Mouse (Mus musculus): ENCODE data around the gene Ctdsp1. TPM values are rescaled to one million over a fixed set of nuclear protein-coding genes. Genes with fewer than 3 reads are reported as not detected.

Gene Ctdsp1
- polyA plus RNA-seq, 1 experiment from 2014 or later = 60.0 TPM

DNA sequence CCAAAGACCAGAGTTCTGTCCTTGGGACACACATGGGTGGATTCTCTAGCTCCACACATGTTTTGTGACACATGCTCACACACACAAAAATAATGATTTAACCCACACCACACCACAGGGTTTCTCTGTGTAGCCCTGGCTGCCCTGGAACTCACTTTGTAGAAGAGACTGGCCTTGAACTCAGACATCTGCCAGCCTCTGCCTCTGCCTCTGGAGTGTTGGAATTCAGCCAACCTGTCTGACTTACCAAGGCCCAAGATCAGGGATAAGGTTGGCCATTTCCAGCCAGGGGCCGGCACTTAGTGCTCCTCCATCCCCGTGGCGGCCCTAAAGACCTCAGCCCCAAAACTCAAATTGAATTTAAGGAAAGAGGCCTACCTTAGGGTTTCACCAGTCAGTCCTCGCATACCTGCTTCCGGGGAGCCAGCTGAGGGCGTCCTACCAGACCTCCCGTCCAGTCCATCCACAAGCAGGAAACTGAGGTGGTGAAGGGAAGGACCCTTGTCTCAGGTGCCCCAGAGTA, 2.9 kb upstream of the Ctdsp1 start:
- no peak for DNase-seq (ENCODE audit: low spot score)
- no peak overlapping the region for H3K4me3 ChIP-seq (ENCODE audit: low read depth, low read length)
- WGBS = 81% methylated on average over 7 of the region's 7 CpGs
- no peak overlapping the region for H3K4me2 ChIP-seq (ENCODE audit: low read depth, low read length)
- no peak overlapping the region for H3K9ac ChIP-seq (replicated peaks; ENCODE audit: low read length)
- H3K36me3 ChIP-seq (replicated peaks; ENCODE audit: control insufficient read depth, insufficient read depth, low read depth, low read length) = no peaks in the 10 kb centered on the region
- H3K4me1 ChIP-seq (ENCODE audit: control insufficient read depth, insufficient read depth, low read length) = peaks cover 3% of the 10 kb centered on the region; the same call in 1 of the 2 replicates
- no peak overlapping the region for H3K27ac ChIP-seq (replicated peaks; ENCODE audit: low read depth, low read length)
- peaks cover 2% of the 10 kb centered on the region; the same call in 1 of the 2 replicates for H3K27me3 ChIP-seq (ENCODE audit: control insufficient read depth, insufficient read depth, low read length)
- H3K9me3 ChIP-seq (replicated peaks; ENCODE audit: control insufficient read depth, low read length) = no peaks in the 10 kb centered on the region
- ATAC-seq (replicated peaks; ENCODE audit: insufficient number of reproducible peaks, low FRiP score, low TSS enrichment, low read depth) = no peak

DNA sequence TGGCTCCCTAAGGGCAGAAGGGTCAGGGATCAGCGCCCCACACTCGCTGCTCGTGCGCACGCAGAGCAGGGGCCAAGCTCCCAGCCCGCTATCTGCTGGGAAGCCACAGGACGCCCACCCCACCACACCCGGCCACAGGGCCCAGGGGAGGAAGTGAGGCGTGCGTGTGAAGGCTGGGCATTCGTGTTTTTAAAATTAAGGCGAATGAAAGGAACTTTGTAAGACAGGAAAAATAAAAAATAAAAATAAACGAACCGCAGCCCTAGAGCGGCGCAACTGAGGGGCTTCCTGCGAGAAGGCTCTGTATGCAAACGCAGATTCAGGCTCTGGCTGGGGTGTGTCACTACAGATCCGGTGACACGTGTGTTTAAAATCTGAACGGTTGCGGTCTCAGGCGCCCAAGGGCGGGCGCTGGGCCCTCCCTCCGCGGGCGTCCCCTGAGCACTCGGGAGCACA, 1.4 kb upstream of the Ctdsp1 start:
- peak overlapping the region; percentile 47; the same call in 1 of the 2 replicates for H3K27ac ChIP-seq (replicated peaks; ENCODE audit: low read depth, low read length)
- no peaks in the 10 kb centered on the region for H3K9me3 ChIP-seq (replicated peaks; ENCODE audit: control insufficient read depth, low read length)
- ATAC-seq (replicated peaks; ENCODE audit: insufficient number of reproducible peaks, low FRiP score, low TSS enrichment, low read depth) (no peak), DNase-seq (ENCODE audit: low spot score) (peak; percentile 58)
- H3K36me3 ChIP-seq (replicated peaks; ENCODE audit: control insufficient read depth, insufficient read depth, low read depth, low read length) = peaks cover 6% of the 10 kb centered on the region
- peaks cover 3% of the 10 kb centered on the region; the same call in 1 of the 2 replicates for H3K4me1 ChIP-seq (ENCODE audit: control insufficient read depth, insufficient read depth, low read length)
- H3K4me3 ChIP-seq (ENCODE audit: low read depth, low read length) = peak overlapping the region; percentile 18; the same call in 1 of the 2 replicates
- H3K27me3 ChIP-seq (ENCODE audit: control insufficient read depth, insufficient read depth, low read length) = peaks cover 2% of the 10 kb centered on the region; the same call in 1 of the 2 replicates
- H3K4me2 ChIP-seq (ENCODE audit: low read depth, low read length) = peak overlapping the region; percentile 52
- 3% methylated on average over 29 of the region's 29 CpGs for WGBS
- peak overlapping the region; percentile 47 for H3K9ac ChIP-seq (replicated peaks; ENCODE audit: low read length)

DNA sequence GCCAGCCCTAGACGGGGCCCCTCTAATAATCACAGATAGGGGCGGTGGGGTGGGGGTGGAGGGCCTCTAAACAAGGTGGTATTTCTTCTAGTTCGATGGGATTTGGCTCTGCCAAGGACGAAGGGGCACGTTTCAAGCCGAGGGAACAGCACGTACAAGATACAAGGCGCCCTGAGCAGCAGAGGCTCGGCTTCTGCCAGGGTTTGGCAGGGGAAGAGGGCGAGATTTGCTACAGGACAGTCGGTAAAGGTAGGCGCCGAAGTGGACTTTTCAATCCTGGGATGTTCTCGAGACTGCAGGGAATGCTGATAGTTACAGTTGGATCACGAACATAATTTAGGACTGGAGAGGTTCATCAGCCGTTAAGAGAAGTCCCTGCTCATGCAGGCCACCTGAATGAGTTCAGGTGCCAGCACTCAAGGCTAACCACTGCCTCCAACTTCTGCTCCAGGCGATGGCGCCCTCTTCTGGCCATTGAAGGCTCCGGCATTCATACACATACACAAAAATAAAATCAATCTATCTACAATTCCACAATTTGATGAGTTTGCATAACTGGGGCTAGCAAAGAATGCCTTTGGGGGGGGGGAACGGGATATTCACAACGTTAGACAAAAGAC, 912 bp upstream of the Ctdsp1 start:
- Histone ChIP-seq H3K4me1 (ENCODE audit: control insufficient read depth, insufficient read depth, low read length) (peaks cover 3% of the 10 kb centered on the region; the same call in 1 of the 2 replicates), H3K4me2 (ENCODE audit: low read depth, low read length) (peak overlapping the region; percentile 52), H3K9me3 (replicated peaks; ENCODE audit: control insufficient read depth, low read length) (no peaks in the 10 kb centered on the region), H3K27ac (replicated peaks; ENCODE audit: low read depth, low read length) (peak overlapping the region; percentile 47; the same call in 1 of the 2 replicates), H3K4me3 (ENCODE audit: low read depth, low read length) (peak overlapping the region; percentile 18; the same call in 1 of the 2 replicates), H3K36me3 (replicated peaks; ENCODE audit: control insufficient read depth, insufficient read depth, low read depth, low read length) (peaks cover 8% of the 10 kb centered on the region), H3K9ac (replicated peaks; ENCODE audit: low read length) (peak overlapping the region; percentile 47), H3K27me3 (ENCODE audit: control insufficient read depth, insufficient read depth, low read length) (peaks cover 2% of the 10 kb centered on the region; the same call in 1 of the 2 replicates)
- no peak for ATAC-seq (replicated peaks; ENCODE audit: insufficient number of reproducible peaks, low FRiP score, low TSS enrichment, low read depth)
- DNase-seq (ENCODE audit: low spot score) = peak; percentile 70
- 6% methylated on average over 21 of the region's 21 CpGs for WGBS

DNA sequence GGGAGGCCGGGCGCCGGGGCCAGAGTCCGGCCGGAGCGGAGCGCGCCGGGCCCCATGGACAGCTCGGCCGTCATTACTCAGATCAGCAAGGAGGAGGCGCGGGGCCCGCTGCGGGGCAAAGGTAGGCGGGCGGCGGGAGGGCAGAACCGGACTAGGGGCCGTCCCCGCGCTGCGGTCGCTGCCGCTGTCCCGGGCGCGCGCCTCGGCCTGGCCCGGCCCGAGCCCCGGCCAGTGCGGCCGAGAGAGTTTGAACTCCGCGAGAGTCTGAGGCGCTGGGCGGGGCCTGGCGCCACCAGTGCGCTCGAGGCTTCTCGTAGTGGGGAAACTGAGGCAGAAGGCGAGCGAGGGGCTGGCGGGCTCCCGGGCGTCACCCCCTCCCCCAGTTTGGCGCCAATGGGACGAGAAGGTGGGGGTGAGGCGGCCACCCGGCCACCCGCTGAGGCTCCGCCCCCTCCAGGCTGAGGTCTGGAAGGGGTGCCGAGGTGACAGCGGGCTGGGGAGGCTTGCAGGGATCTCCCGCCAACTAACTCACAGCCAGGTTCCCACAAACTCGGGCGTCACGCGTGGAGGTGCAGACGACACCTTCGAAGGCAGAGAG, 634 bp downstream of the Ctdsp1 start:
- under 1% methylated on average over 42 of the region's 63 CpGs for WGBS
- H3K4me1 ChIP-seq (ENCODE audit: control insufficient read depth, insufficient read depth, low read length) = peaks cover 3% of the 10 kb centered on the region; the same call in 1 of the 2 replicates
- ATAC-seq (replicated peaks; ENCODE audit: insufficient number of reproducible peaks, low FRiP score, low TSS enrichment, low read depth) = no peak; the same call in 1 of the 2 replicates

DNA sequence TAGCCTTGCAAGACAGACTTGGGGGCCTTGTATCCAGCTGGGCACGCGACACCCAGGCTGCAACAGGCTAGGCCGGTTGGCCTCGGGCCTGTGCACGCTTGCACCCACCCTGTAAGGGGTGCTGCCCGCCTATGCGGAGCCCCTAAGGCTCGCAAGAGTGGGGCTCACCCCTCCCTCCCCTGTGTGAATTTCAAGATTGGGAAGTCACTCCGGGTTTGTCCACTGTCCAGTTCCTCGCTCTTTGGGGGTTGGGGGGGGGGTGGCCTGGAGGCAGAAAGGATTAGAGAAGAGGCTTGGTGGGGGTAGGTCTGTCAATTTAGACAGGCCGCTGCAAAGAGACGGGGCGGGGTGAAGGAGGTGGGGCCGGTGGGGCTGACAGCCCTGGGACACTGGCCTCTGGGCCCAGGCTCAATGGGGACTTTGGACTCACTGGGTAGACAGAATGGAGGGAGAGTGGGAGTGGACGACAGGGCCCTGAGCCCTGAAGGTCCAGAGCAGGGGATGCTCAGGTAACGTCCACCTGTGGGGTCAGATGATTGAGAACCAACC, 1.2 kb downstream of the Ctdsp1 start:
- DNase-seq (ENCODE audit: low spot score) (no peak), ATAC-seq (replicated peaks; ENCODE audit: insufficient number of reproducible peaks, low FRiP score, low TSS enrichment, low read depth) (peak; percentile 16; the same call in 1 of the 2 replicates)
- WGBS = 2% methylated on average over 16 of the region's 16 CpGs
- H3K9ac ChIP-seq (replicated peaks; ENCODE audit: low read length) = peak overlapping the region; percentile 96
- peaks cover 3% of the 10 kb centered on the region; the same call in 1 of the 2 replicates for H3K4me1 ChIP-seq (ENCODE audit: control insufficient read depth, insufficient read depth, low read length)
- H3K36me3 ChIP-seq (replicated peaks; ENCODE audit: control insufficient read depth, insufficient read depth, low read depth, low read length) = peaks cover 8% of the 10 kb centered on the region
- H3K27ac ChIP-seq (replicated peaks; ENCODE audit: low read depth, low read length) = peak overlapping the region; percentile 96
- no peaks in the 10 kb centered on the region for H3K9me3 ChIP-seq (replicated peaks; ENCODE audit: control insufficient read depth, low read length)
- peak overlapping the region; percentile 97 for H3K4me2 ChIP-seq (ENCODE audit: low read depth, low read length)
- H3K4me3 ChIP-seq (ENCODE audit: low read depth, low read length) = peak overlapping the region; percentile 98
- peaks cover 2% of the 10 kb centered on the region; the same call in 1 of the 2 replicates for H3K27me3 ChIP-seq (ENCODE audit: control insufficient read depth, insufficient read depth, low read length)

More for the DNA sequence above, 634 bp downstream of the Ctdsp1 start:
- peak; percentile 68 for DNase-seq (ENCODE audit: low spot score)
- Histone ChIP-seq H3K9ac (replicated peaks; ENCODE audit: low read length) (peak overlapping the region; percentile 96), H3K27ac (replicated peaks; ENCODE audit: low read depth, low read length) (peak overlapping the region; percentile 96), H3K27me3 (ENCODE audit: control insufficient read depth, insufficient read depth, low read length) (peaks cover 2% of the 10 kb centered on the region; the same call in 1 of the 2 replicates), H3K4me2 (ENCODE audit: low read depth, low read length) (peak overlapping the region; percentile 97), H3K36me3 (replicated peaks; ENCODE audit: control insufficient read depth, insufficient read depth, low read depth, low read length) (peaks cover 8% of the 10 kb centered on the region), H3K9me3 (replicated peaks; ENCODE audit: control insufficient read depth, low read length) (no peaks in the 10 kb centered on the region), H3K4me3 (ENCODE audit: low read depth, low read length) (peak overlapping the region; percentile 98)

DNA sequence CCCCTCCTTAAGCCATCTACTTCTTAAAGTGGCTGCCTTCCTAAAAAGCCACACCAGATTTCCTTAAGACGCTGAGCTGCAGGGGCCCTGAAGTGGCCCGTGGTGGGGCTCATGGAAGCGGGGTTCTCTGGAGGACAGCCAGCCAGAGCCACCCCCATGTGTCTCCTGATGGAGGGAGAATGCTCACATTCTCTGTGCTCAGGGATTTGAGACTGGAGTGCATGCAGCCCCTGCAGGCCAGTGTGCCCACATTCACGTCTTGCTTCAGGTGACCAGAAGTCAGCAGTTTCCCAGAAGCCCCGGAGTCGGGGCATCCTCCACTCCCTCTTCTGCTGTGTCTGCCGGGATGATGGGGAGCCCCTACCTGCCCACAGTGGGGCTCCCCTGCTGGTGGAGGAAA, 1.7 kb downstream of the Ctdsp1 start:
- Histone ChIP-seq H3K36me3 (replicated peaks; ENCODE audit: control insufficient read depth, insufficient read depth, low read depth, low read length) (peaks cover 8% of the 10 kb centered on the region), H3K9me3 (replicated peaks; ENCODE audit: control insufficient read depth, low read length) (no peaks in the 10 kb centered on the region), H3K9ac (replicated peaks; ENCODE audit: low read length) (peak overlapping the region; percentile 96), H3K4me1 (ENCODE audit: control insufficient read depth, insufficient read depth, low read length) (peaks cover 3% of the 10 kb centered on the region; the same call in 1 of the 2 replicates), H3K4me2 (ENCODE audit: low read depth, low read length) (peak overlapping the region; percentile 97), H3K27me3 (ENCODE audit: control insufficient read depth, insufficient read depth, low read length) (peaks cover 2% of the 10 kb centered on the region; the same call in 1 of the 2 replicates), H3K4me3 (ENCODE audit: low read depth, low read length) (peak overlapping the region; percentile 98), H3K27ac (replicated peaks; ENCODE audit: low read depth, low read length) (no peak overlapping the region)
- ATAC-seq (replicated peaks; ENCODE audit: insufficient number of reproducible peaks, low FRiP score, low TSS enrichment, low read depth) = no peak
- DNase-seq (ENCODE audit: low spot score) = no peak
- 44% methylated on average over 7 of the region's 7 CpGs for WGBS

DNA sequence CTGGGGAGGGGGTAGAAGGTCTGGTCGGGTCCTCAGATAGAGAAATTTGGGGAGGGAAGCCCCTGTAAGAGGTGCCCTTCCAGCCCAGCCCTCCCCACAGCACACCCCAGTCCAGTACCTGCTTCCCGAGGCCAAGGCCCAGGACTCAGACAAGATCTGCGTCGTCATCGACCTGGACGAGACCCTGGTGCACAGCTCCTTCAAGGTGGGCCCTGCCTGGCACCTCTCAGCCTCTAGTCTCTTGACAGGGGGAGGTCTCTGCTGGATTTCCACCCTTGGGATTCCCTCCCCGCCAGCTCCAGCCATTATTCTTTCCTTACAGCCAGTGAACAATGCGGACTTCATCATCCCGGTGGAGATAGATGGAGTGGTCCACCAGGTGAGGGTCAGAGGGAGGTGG, 2.4 kb downstream of the Ctdsp1 start:
- ATAC-seq (replicated peaks; ENCODE audit: insufficient number of reproducible peaks, low FRiP score, low TSS enrichment, low read depth) = no peak
- WGBS = 88% methylated on average over 9 of the region's 9 CpGs
- H3K4me2 ChIP-seq (ENCODE audit: low read depth, low read length) = no peak overlapping the region
- peaks cover 3% of the 10 kb centered on the region; the same call in 1 of the 2 replicates for H3K4me1 ChIP-seq (ENCODE audit: control insufficient read depth, insufficient read depth, low read length)
- peaks cover 8% of the 10 kb centered on the region for H3K36me3 ChIP-seq (replicated peaks; ENCODE audit: control insufficient read depth, insufficient read depth, low read depth, low read length)
- DNase-seq (ENCODE audit: low spot score) = no peak
- no peak overlapping the region for H3K9ac ChIP-seq (replicated peaks; ENCODE audit: low read length)
- H3K27ac ChIP-seq (replicated peaks; ENCODE audit: low read depth, low read length) = no peak overlapping the region
- H3K4me3 ChIP-seq (ENCODE audit: low read depth, low read length) = no peak overlapping the region; the same call in 1 of the 2 replicates
- no peaks in the 10 kb centered on the region for H3K9me3 ChIP-seq (replicated peaks; ENCODE audit: control insufficient read depth, low read length)
- peaks cover 2% of the 10 kb centered on the region; the same call in 1 of the 2 replicates for H3K27me3 ChIP-seq (ENCODE audit: control insufficient read depth, insufficient read depth, low read length)
